Comparison of ENCODE assay signal across 8 mouse cellular contexts in genomic region chr7:45037720-45038361, GRCm38 (mm10). TPM values are rescaled to one million over a fixed set of nuclear protein-coding genes. Genes with fewer than 3 reads are reported as not detected.
DNase-seq lines count a peak whose midpoint lies in the region; TF ChIP-seq lines count a peak whose summit lies in the region.

No protein-coding gene starts in this region.

- no peaks in the 10 kb centered on the region for H3K4me1 ChIP-seq in heart, embryonic 10.5 days
- no peaks in the 10 kb centered on the region for H3K4me1 ChIP-seq in lung, adult 2 months (ENCODE audit: control insufficient read depth, insufficient read depth, low read length)

- no peak for TF ChIP-seq POLR2A in lung, adult 2 months (IDR thresholded peaks at IDR 0.05; ENCODE audit: borderline replicate concordance, extremely low read depth, low read depth, low read length)

- DNase-seq in heart, postnatal 10 days: peak; percentile 59 to 76
- DNase-seq in heart, embryonic 10.5 days (ENCODE audit: low spot score): no peak
- DNase-seq in CD4-positive helper T cell, adult 2 months (ENCODE audit: low read depth, low spot score): peak; percentile 67
- peak; percentile 85 for DNase-seq in adrenal gland, postnatal 14 days
- peak; percentile 38 for DNase-seq in gastrocnemius, postnatal 25 days
- peak; percentile 62 for DNase-seq in lung, adult 2 months
- peak; percentile 57 to 58 for DNase-seq in spleen, postnatal 36 days (ENCODE audit: low spot score in 2 of 2)
- DNase-seq in frontal cortex, postnatal 10 days (ENCODE audit: low spot score in 2 of 2): no peak

- H3K9me3 ChIP-seq in heart, embryonic 10.5 days: no peaks in the 10 kb centered on the region

- intact Hi-C loops in heart, postnatal 10 days (cut with DNase I): no loop called here

- H3K27me3 ChIP-seq in heart, embryonic 10.5 days (ENCODE audit: insufficient read depth, poor library complexity, severe bottlenecking): no peaks in the 10 kb centered on the region

- H3K27ac ChIP-seq in heart, embryonic 10.5 days: no peak overlapping the region

- TF ChIP-seq CTCF in lung, adult 2 months (IDR thresholded peaks at IDR 0.05; ENCODE audit: insufficient read depth, low read length): peak; percentile 85

- 77% methylated on average over 7 of the region's 7 CpGs for WGBS in heart, embryonic 10.5 days
- 60% methylated on average over 7 of the region's 7 CpGs for WGBS in lung, adult 2 months

- H3K36me3 ChIP-seq in heart, embryonic 10.5 days: peaks cover 99% of the 10 kb centered on the region

- no peak overlapping the region for H3K4me3 ChIP-seq in heart, embryonic 10.5 days
- H3K4me3 ChIP-seq in lung, adult 2 months (replicated peaks; ENCODE audit: extremely low read depth, low read depth, low read length): no peak overlapping the region

RNA-seq across cellular contexts. Expression of gene Prr12, which starts 14.8 kb away (rescaled TPM):
- 10 to 100 TPM; 28.8 to 35.7 TPM for total RNA-seq in heart, postnatal 10 days (2021)
- 8.8 and 13.3 TPM in 2 replicates for polyA plus RNA-seq in heart, embryonic 10.5 days (2016; fragmentation: Nextera tagmentation; extraction: Ambion mirVana)
- 42.6 and 44.6 TPM in 2 replicates for total RNA-seq in adrenal gland, postnatal 14 days (2021)
- total RNA-seq in gastrocnemius, postnatal 25 days (2021): 10 to 100 TPM; 14.1 to 16.1 TPM
- 11.1 and 15.9 TPM in 2 replicates for polyA plus RNA-seq in lung, adult 2 months (2012; rRNA removed)

RNA-seq across cellular contexts. Expression of gene Rras, which starts 20.1 kb away (rescaled TPM):
- 10 to 100 TPM; 71.6 to 75.7 TPM for total RNA-seq in heart, postnatal 10 days (2021)
- 50.5 and 57.5 TPM in 2 replicates for polyA plus RNA-seq in heart, embryonic 10.5 days (2016; fragmentation: Nextera tagmentation; extraction: Ambion mirVana)
- total RNA-seq in adrenal gland, postnatal 14 days (2021): 60.3 and 63.4 TPM in 2 replicates
- 10 to 100 TPM; 22.5 to 30.6 TPM for total RNA-seq in gastrocnemius, postnatal 25 days (2021)
- polyA plus RNA-seq in lung, adult 2 months (2012; rRNA removed): 233 and 237 TPM in 2 replicates

RNA-seq across cellular contexts. Expression of gene Scaf1, which starts 21.7 kb away (rescaled TPM):
- 10 to 100 TPM; 68.5 to 70.1 TPM for total RNA-seq in heart, postnatal 10 days (2021)
- 40.5 and 41.0 TPM in 2 replicates for polyA plus RNA-seq in heart, embryonic 10.5 days (2016; fragmentation: Nextera tagmentation; extraction: Ambion mirVana)
- 76.3 and 77.2 TPM in 2 replicates for total RNA-seq in adrenal gland, postnatal 14 days (2021)
- 10 to 100 TPM; 35.8 to 38.1 TPM for total RNA-seq in gastrocnemius, postnatal 25 days (2021)
- polyA plus RNA-seq in lung, adult 2 months (2012; rRNA removed): 76.2 and 76.8 TPM in 2 replicates

RNA-seq across cellular contexts. Expression of gene Nosip, which starts 24.4 kb away (rescaled TPM):
- total RNA-seq in heart, postnatal 10 days (2021): 10 to 100 TPM; 33.9 to 35.9 TPM
- 59.9 and 65.2 TPM in 2 replicates for polyA plus RNA-seq in heart, embryonic 10.5 days (2016; fragmentation: Nextera tagmentation; extraction: Ambion mirVana)
- total RNA-seq in adrenal gland, postnatal 14 days (2021): 41.6 and 47.5 TPM in 2 replicates
- total RNA-seq in gastrocnemius, postnatal 25 days (2021): 10 to 100 TPM; 30.8 to 31.6 TPM
- 86.5 and 102 TPM in 2 replicates for polyA plus RNA-seq in lung, adult 2 months (2012; rRNA removed)

RNA-seq across cellular contexts. Expression of gene Prrg2, which starts 24.6 kb away (rescaled TPM):
- total RNA-seq in heart, postnatal 10 days (2021): 10 to 100 TPM; 10.9 to 11.3 TPM
- polyA plus RNA-seq in heart, embryonic 10.5 days (2016; fragmentation: Nextera tagmentation; extraction: Ambion mirVana): 15.0 and 16.8 TPM in 2 replicates
- total RNA-seq in adrenal gland, postnatal 14 days (2021): 16.0 and 16.3 TPM in 2 replicates
- total RNA-seq in gastrocnemius, postnatal 25 days (2021): 1 to 10 TPM; 6.9 to 9.1 TPM
- polyA plus RNA-seq in lung, adult 2 months (2012; rRNA removed): 82.5 and 90.6 TPM in 2 replicates

Comparison
In these comparisons a context has a peak if more than half of its experiments do, and no peak if none do; other contexts are left out.
1. DNase-seq: peak in heart, postnatal 10 days (2 of 2), CD4-positive helper T cell, adult 2 months (single experiment), adrenal gland, postnatal 14 days (single experiment), gastrocnemius, postnatal 25 days (single experiment), lung, adult 2 months (single experiment) and spleen, postnatal 36 days (2 of 2); none in heart, embryonic 10.5 days (single experiment) and frontal cortex, postnatal 10 days (0 of 2).